Mouse (Mus musculus): ENCODE measurements around the gene Zfp692. TPM values are rescaled to one million over a fixed set of nuclear protein-coding genes. Genes with fewer than 3 reads are reported as not detected.

Zfp692 gene
- polyA plus RNA-seq, 1 experiment: 49.7 TPM

- H3K4me1 ChIP-seq (replicated peaks; ENCODE audit: control insufficient read depth, insufficient read depth, low read length): no peaks in the 10 kb centered on the region
- TF ChIP-seq CTCF (IDR thresholded peaks at IDR 0.05; ENCODE audit: borderline replicate concordance, control insufficient read depth, extremely low read depth, insufficient read depth, low read length, poor library complexity) (no peak), POLR2A (IDR thresholded peaks at IDR 0.05; ENCODE audit: control insufficient read depth, extremely low read depth, insufficient read depth, low read length, poor library complexity) (no peak)
- no peak overlapping the region for H3K27ac ChIP-seq (ENCODE audit: control insufficient read depth, insufficient read depth, low read length)
- no peaks in the 10 kb centered on the region for H3K27me3 ChIP-seq (ENCODE audit: control insufficient read depth, insufficient read depth, low read length)
- H3K36me3 ChIP-seq (ENCODE audit: control insufficient read depth, insufficient read depth, low read length): peaks cover 9% of the 10 kb centered on the region
- WGBS: 94% methylated on average over 4 of the region's 4 CpGs
- no peak for DNase-seq
- H3K4me3 ChIP-seq (ENCODE audit: control insufficient read depth, insufficient read depth, low read length): no peak overlapping the region
Measured at GRCm38 (mm10) chr11:58350628-58351027, 43.8 kb downstream of the Zfp692 start.

DNA sequence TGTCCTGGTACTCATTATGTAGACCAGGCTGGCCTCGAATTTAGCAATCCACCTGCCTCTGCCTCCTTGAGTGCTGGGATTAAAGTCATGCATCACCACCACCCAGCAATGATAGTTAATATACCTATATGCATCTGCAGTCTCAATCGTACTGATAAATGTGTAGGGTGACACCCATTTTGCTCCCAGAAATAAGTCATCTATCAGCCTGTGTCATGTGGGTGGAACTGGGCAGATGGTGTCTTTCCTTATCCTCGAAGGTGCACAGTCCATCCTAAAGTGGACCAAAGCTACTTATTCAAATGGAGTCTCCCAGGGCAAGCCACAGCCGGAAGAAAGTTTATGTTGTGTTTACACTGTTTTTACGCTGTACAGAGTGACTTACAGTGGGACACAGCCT is 44.3 kb downstream of the Zfp692 start:
- TF ChIP-seq CTCF (IDR thresholded peaks at IDR 0.05; ENCODE audit: borderline replicate concordance, control insufficient read depth, extremely low read depth, insufficient read depth, low read length, poor library complexity): no peak
- TF ChIP-seq POLR2A (IDR thresholded peaks at IDR 0.05; ENCODE audit: control insufficient read depth, extremely low read depth, insufficient read depth, low read length, poor library complexity): no peak
- 90% methylated on average over 5 of the region's 5 CpGs for WGBS

GRCm38 (mm10) chr11:58352681-58353548 is 46.0 kb downstream of the Zfp692 start:
- no peak for DNase-seq
- Histone ChIP-seq H3K4me3 (ENCODE audit: control insufficient read depth, insufficient read depth, low read length) (no peak overlapping the region), H3K36me3 (ENCODE audit: control insufficient read depth, insufficient read depth, low read length) (no peaks in the 10 kb centered on the region), H3K27me3 (ENCODE audit: control insufficient read depth, insufficient read depth, low read length) (no peaks in the 10 kb centered on the region), H3K27ac (ENCODE audit: control insufficient read depth, insufficient read depth, low read length) (no peak overlapping the region), H3K4me1 (replicated peaks; ENCODE audit: control insufficient read depth, insufficient read depth, low read length) (no peaks in the 10 kb centered on the region)
- no peak for TF ChIP-seq CTCF (IDR thresholded peaks at IDR 0.05; ENCODE audit: borderline replicate concordance, control insufficient read depth, extremely low read depth, insufficient read depth, low read length, poor library complexity)
- TF ChIP-seq POLR2A (IDR thresholded peaks at IDR 0.05; ENCODE audit: control insufficient read depth, extremely low read depth, insufficient read depth, low read length, poor library complexity): no peak
- 74% methylated on average over 7 of the region's 7 CpGs for WGBS

More for the DNA sequence above, 44.3 kb downstream of the Zfp692 start:
- H3K36me3 ChIP-seq (ENCODE audit: control insufficient read depth, insufficient read depth, low read length): peaks cover 3% of the 10 kb centered on the region
- DNase-seq: no peak
- no peak overlapping the region for H3K27ac ChIP-seq (ENCODE audit: control insufficient read depth, insufficient read depth, low read length)
- no peaks in the 10 kb centered on the region for H3K27me3 ChIP-seq (ENCODE audit: control insufficient read depth, insufficient read depth, low read length)
- H3K4me1 ChIP-seq (replicated peaks; ENCODE audit: control insufficient read depth, insufficient read depth, low read length): no peaks in the 10 kb centered on the region
- H3K4me3 ChIP-seq (ENCODE audit: control insufficient read depth, insufficient read depth, low read length): no peak overlapping the region

- Histone ChIP-seq H3K36me3 (ENCODE audit: control insufficient read depth, insufficient read depth, low read length) (no peaks in the 10 kb centered on the region), H3K27ac (ENCODE audit: control insufficient read depth, insufficient read depth, low read length) (no peak overlapping the region), H3K4me1 (replicated peaks; ENCODE audit: control insufficient read depth, insufficient read depth, low read length) (no peaks in the 10 kb centered on the region), H3K4me3 (ENCODE audit: control insufficient read depth, insufficient read depth, low read length) (no peak overlapping the region), H3K27me3 (ENCODE audit: control insufficient read depth, insufficient read depth, low read length) (no peaks in the 10 kb centered on the region)
- 82% methylated on average over 3 of the region's 3 CpGs for WGBS
- TF ChIP-seq CTCF (IDR thresholded peaks at IDR 0.05; ENCODE audit: borderline replicate concordance, control insufficient read depth, extremely low read depth, insufficient read depth, low read length, poor library complexity) (no peak), POLR2A (IDR thresholded peaks at IDR 0.05; ENCODE audit: control insufficient read depth, extremely low read depth, insufficient read depth, low read length, poor library complexity) (no peak)
- DNase-seq: no peak
Measured at GRCm38 (mm10) chr11:58353709-58354108, 46.8 kb downstream of the Zfp692 start.

DNA sequence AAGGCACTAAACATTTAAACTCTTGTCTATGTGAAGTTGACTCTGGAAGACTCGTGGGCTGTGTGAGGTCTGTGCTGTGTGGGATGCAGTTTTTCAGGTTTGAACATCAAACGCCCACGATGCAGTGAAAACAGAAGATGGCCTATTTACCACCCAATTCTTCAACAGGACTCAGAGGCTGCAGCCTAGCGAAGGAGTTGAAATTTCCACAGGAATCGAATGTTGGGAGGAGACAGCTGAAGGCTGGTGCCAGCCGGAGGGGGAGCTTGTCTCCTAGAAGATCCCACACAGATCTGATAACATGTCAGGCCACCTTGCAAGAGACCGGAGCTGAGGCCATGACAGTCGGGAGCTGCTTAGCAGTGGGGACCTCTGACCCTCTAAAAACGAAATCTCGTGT is 47.6 kb downstream of the Zfp692 start:
- Histone ChIP-seq H3K4me3 (ENCODE audit: control insufficient read depth, insufficient read depth, low read length) (no peak overlapping the region), H3K27ac (ENCODE audit: control insufficient read depth, insufficient read depth, low read length) (no peak overlapping the region), H3K27me3 (ENCODE audit: control insufficient read depth, insufficient read depth, low read length) (no peaks in the 10 kb centered on the region), H3K36me3 (ENCODE audit: control insufficient read depth, insufficient read depth, low read length) (no peaks in the 10 kb centered on the region), H3K4me1 (replicated peaks; ENCODE audit: control insufficient read depth, insufficient read depth, low read length) (no peaks in the 10 kb centered on the region)
- DNase-seq: no peak
- 77% methylated on average over 10 of the region's 10 CpGs for WGBS
- TF ChIP-seq POLR2A (IDR thresholded peaks at IDR 0.05; ENCODE audit: control insufficient read depth, extremely low read depth, insufficient read depth, low read length, poor library complexity): no peak
- no peak for TF ChIP-seq CTCF (IDR thresholded peaks at IDR 0.05; ENCODE audit: borderline replicate concordance, control insufficient read depth, extremely low read depth, insufficient read depth, low read length, poor library complexity)

GRCm38 (mm10) chr11:58354927-58355326 is 48.1 kb downstream of the Zfp692 start:
- DNase-seq: no peak
- Histone ChIP-seq H3K36me3 (ENCODE audit: control insufficient read depth, insufficient read depth, low read length) (no peaks in the 10 kb centered on the region), H3K27me3 (ENCODE audit: control insufficient read depth, insufficient read depth, low read length) (no peaks in the 10 kb centered on the region), H3K27ac (ENCODE audit: control insufficient read depth, insufficient read depth, low read length) (no peak overlapping the region), H3K4me1 (replicated peaks; ENCODE audit: control insufficient read depth, insufficient read depth, low read length) (no peaks in the 10 kb centered on the region), H3K4me3 (ENCODE audit: control insufficient read depth, insufficient read depth, low read length) (no peak overlapping the region)
- WGBS: 86% methylated on average over 3 of the region's 3 CpGs
- TF ChIP-seq CTCF (IDR thresholded peaks at IDR 0.05; ENCODE audit: borderline replicate concordance, control insufficient read depth, extremely low read depth, insufficient read depth, low read length, poor library complexity) (no peak), POLR2A (IDR thresholded peaks at IDR 0.05; ENCODE audit: control insufficient read depth, extremely low read depth, insufficient read depth, low read length, poor library complexity) (no peak)
